Mouse (Mus musculus) liver, postnatal 0 days (tissue): ENCODE measurements around the gene Camk1g.

ENCODE experiments used
- CTCF ChIP-seq: sonication (generic); IDR thresholded peaks from 2 replicates; pipeline ENCODE4 v1.5.1; 2016; ENCODE audit warnings: antibody characterized with exemption, low read depth
- EP300 ChIP-seq: IDR thresholded peaks from 2 replicates; pipeline ENCODE4 v1.6.1; 2016; ENCODE audit warnings: antibody characterized with exemption, low read depth, mild to moderate bottlenecking

- no peak for TF ChIP-seq CTCF
- no peak for TF ChIP-seq EP300
Measured at GRCm38 (mm10) chr1:193315705-193316357, 54.3 kb downstream of the Camk1g start.
